ENCODE assay signal across 9 mouse cellular contexts in genomic region chr10:119055199-119055785, GRCm38 (mm10).
A peak's percentile ranks its signal among the peaks of the same experiment; 100 is the strongest.
DNase-seq lines count a peak whose midpoint lies in the region; ATAC-seq and TF ChIP-seq lines count a peak whose summit lies in the region.
"Had no signal": no experiment of that assay in that cellular context is flagged by ENCODE, and none has a peak within 500 bp of the region (broad histone marks: within the 10 kb centered on the region; RNA-seq: fewer than 3 reads in every experiment).

No protein-coding gene starts in this region.

- H3K4me3 ChIP-seq in kidney, embryonic 14.5 days (ENCODE audit: low read length), result no peak overlapping the region
- no peak overlapping the region for H3K4me3 ChIP-seq in forebrain, embryonic 15.5 days
- H3K4me3 ChIP-seq in kidney, embryonic 15.5 days (replicated peaks), result no peak overlapping the region
- H3K4me3 ChIP-seq in limb, embryonic 14.5 days (replicated peaks; ENCODE audit: low read length), result no peak overlapping the region

- H3K4me2 ChIP-seq in kidney, embryonic 14.5 days (replicated peaks; ENCODE audit: low read depth, low read length), result no peak overlapping the region
- H3K4me2 ChIP-seq in forebrain, embryonic 15.5 days (replicated peaks), result 0 out of 2 replicates have a peak overlapping the region, but pooled peaks have one; percentile 15
- H3K4me2 ChIP-seq in kidney, embryonic 15.5 days, result no peak overlapping the region
- H3K4me2 ChIP-seq in limb, embryonic 14.5 days (replicated peaks; ENCODE audit: low read depth, low read length, severe bottlenecking), result peak overlapping the region; percentile 32

- WGBS in kidney, embryonic 14.5 days, result 70% methylated on average over 13 of the region's 13 CpGs
- WGBS in forebrain, embryonic 15.5 days, result 25% methylated on average over 13 of the region's 13 CpGs
- 60% methylated on average over 13 of the region's 13 CpGs for WGBS in kidney, embryonic 15.5 days
- WGBS in limb, embryonic 14.5 days, result 17% methylated on average over 13 of the region's 13 CpGs

- H3K36me3 ChIP-seq in kidney, embryonic 14.5 days (ENCODE audit: control insufficient read depth, insufficient read depth, low read length), result no peaks in the 10 kb centered on the region
- H3K36me3 ChIP-seq in forebrain, embryonic 15.5 days, result no peaks in the 10 kb centered on the region
- no peaks in the 10 kb centered on the region for H3K36me3 ChIP-seq in kidney, embryonic 15.5 days
- no peaks in the 10 kb centered on the region for H3K36me3 ChIP-seq in limb, embryonic 14.5 days (ENCODE audit: control insufficient read depth, insufficient read depth, low read length)

- H3K4me1 ChIP-seq in kidney, embryonic 14.5 days (ENCODE audit: control insufficient read depth, insufficient read depth, low read length), result no peaks in the 10 kb centered on the region
- H3K4me1 ChIP-seq in forebrain, embryonic 15.5 days, result peaks cover 11% of the 10 kb centered on the region
- peaks cover 36% of the 10 kb centered on the region for H3K4me1 ChIP-seq in kidney, embryonic 15.5 days
- H3K4me1 ChIP-seq in limb, embryonic 14.5 days (ENCODE audit: control insufficient read depth, insufficient read depth, low read length), result peaks cover 31% of the 10 kb centered on the region

- ATAC-seq in kidney, embryonic 14.5 days (ENCODE audit: low FRiP score, low TSS enrichment), result no peak
- peak; percentile 71 for ATAC-seq in forebrain, embryonic 15.5 days (replicated peaks)
- no peak for ATAC-seq in kidney, embryonic 15.5 days (replicated peaks; ENCODE audit: low FRiP score)
- peak; percentile 72 for ATAC-seq in limb, embryonic 14.5 days (ENCODE audit: low FRiP score, low read depth)
- ATAC-seq: Patski had no signal

- H3K9me3 ChIP-seq in kidney, embryonic 14.5 days (ENCODE audit: control insufficient read depth, low read length), result no peaks in the 10 kb centered on the region
- H3K9me3 ChIP-seq in forebrain, embryonic 15.5 days, result no peaks in the 10 kb centered on the region
- H3K9me3 ChIP-seq in kidney, embryonic 15.5 days (replicated peaks), result no peaks in the 10 kb centered on the region
- H3K9me3 ChIP-seq in limb, embryonic 14.5 days (ENCODE audit: control insufficient read depth, low read length), result no peaks in the 10 kb centered on the region

- no peak for TF ChIP-seq POLR2A in limb, embryonic 14.5 days (IDR thresholded peaks at IDR 0.05; ENCODE audit: borderline replicate concordance, extremely low read depth, insufficient read depth, insufficient read length)

- H3K27ac ChIP-seq in kidney, embryonic 14.5 days (ENCODE audit: low read depth, low read length), result no peak overlapping the region
- H3K27ac ChIP-seq in forebrain, embryonic 15.5 days (replicated peaks), result peak overlapping the region; percentile 45; the same call in 1 of the 2 replicates
- peak overlapping the region; percentile 58; the same call in 1 of the 2 replicates for H3K27ac ChIP-seq in kidney, embryonic 15.5 days
- peak overlapping the region; percentile 63 for H3K27ac ChIP-seq in limb, embryonic 14.5 days (replicated peaks; ENCODE audit: low read depth, low read length)

- DNase-seq in kidney, adult 18-20 months, result peak; percentile 44
- peak; percentile 77 for DNase-seq in adrenal gland, postnatal 25 days
- DNase-seq in limb, embryonic 14.5 days (ENCODE audit: low spot score), result peak; percentile 94
- DNase-seq in right cerebral cortex, postnatal 25 days, result peak; percentile 55
- no peak for DNase-seq in spleen, postnatal 14 days (ENCODE audit: low spot score in 2 of 2)

- no peaks in the 10 kb centered on the region for H3K27me3 ChIP-seq in kidney, embryonic 14.5 days (ENCODE audit: control insufficient read depth, insufficient read depth, low read length)
- H3K27me3 ChIP-seq in forebrain, embryonic 15.5 days, result no peaks in the 10 kb centered on the region
- H3K27me3 ChIP-seq in kidney, embryonic 15.5 days, result 0 out of 2 replicates have a peak, but pooled peaks cover 4% of the 10 kb centered on the region
- H3K27me3 ChIP-seq in limb, embryonic 14.5 days (ENCODE audit: control insufficient read depth, insufficient read depth, low read length), result no peaks in the 10 kb centered on the region
- H3K27me3 ChIP-seq: Patski had no signal

- no peak overlapping the region for H3K9ac ChIP-seq in kidney, embryonic 14.5 days (ENCODE audit: low read depth, low read length)
- H3K9ac ChIP-seq in forebrain, embryonic 15.5 days (replicated peaks), result no peak overlapping the region
- H3K9ac ChIP-seq in kidney, embryonic 15.5 days, result no peak overlapping the region
- no peak overlapping the region for H3K9ac ChIP-seq in limb, embryonic 14.5 days (ENCODE audit: low read depth, low read length, severe bottlenecking)

Comparison
In these comparisons a context has a peak if more than half of its experiments do, and no peak if none do; other contexts are left out.
1. DNase-seq: peak in kidney, adult 18-20 months (single experiment), adrenal gland, postnatal 25 days (single experiment), limb, embryonic 14.5 days (single experiment) and right cerebral cortex, postnatal 25 days (single experiment); none in spleen, postnatal 14 days (0 of 2).
2. ATAC-seq: peak in forebrain, embryonic 15.5 days (single experiment) and limb, embryonic 14.5 days (single experiment); none in kidney, embryonic 14.5 days (single experiment) and kidney, embryonic 15.5 days (single experiment).
3. H3K4me2 ChIP-seq: peak in forebrain, embryonic 15.5 days (single experiment) and limb, embryonic 14.5 days (single experiment); none in kidney, embryonic 14.5 days (single experiment) and kidney, embryonic 15.5 days (single experiment).